Mouse (Mus musculus): ENCODE measurements around the gene Abhd16a. TPM values are rescaled to one million over a fixed set of nuclear protein-coding genes. Genes with fewer than 3 reads are reported as not detected.

Gene Abhd16a
- total RNA-seq (2014; rRNA removed) = 62.2 and 63.3 TPM in 2 replicates
- 78.4 and 83.0 TPM in 2 replicates for polyA plus RNA-seq (2012; rRNA removed)

GRCm38 (mm10) chr17:35088825-35089644 is at the start of gene Abhd16a:
Gene Abhd16a (plus strand): TSS chr17:35089263.
- TF ChIP-seq POLR2A (IDR thresholded peaks at IDR 0.05; ENCODE audit: extremely low read depth, insufficient read depth, low read length) (peak; percentile 75), CTCF (IDR thresholded peaks at IDR 0.05; ENCODE audit: low read depth, low read length) (peak; percentile 2; the same call in 1 of the 2 replicates)
- Histone ChIP-seq H3K4me1 (ENCODE audit: control insufficient read depth, insufficient read depth, low read length) (peaks cover 4% of the 10 kb centered on the region; the same call in 1 of the 2 replicates), H3K79me2 (ENCODE audit: control insufficient read depth, insufficient read depth, low read length) (peaks cover 7% of the 10 kb centered on the region)

GRCm38 (mm10) chr17:35043794-35044193 is 45.3 kb upstream of the Abhd16a start:
- no peak overlapping the region for H3K9ac ChIP-seq (ENCODE audit: low read depth, low read length)
- H3K36me3 ChIP-seq (ENCODE audit: control insufficient read depth, insufficient read depth, low read length) = no peaks in the 10 kb centered on the region
- TF ChIP-seq POLR2A (IDR thresholded peaks at IDR 0.05; ENCODE audit: extremely low read depth, insufficient read depth, low read length) (no peak), CTCF (IDR thresholded peaks at IDR 0.05; ENCODE audit: low read depth, low read length) (no peak)
- H3K79me2 ChIP-seq (ENCODE audit: control insufficient read depth, insufficient read depth, low read length) = no peaks in the 10 kb centered on the region
- H3K4me1 ChIP-seq (ENCODE audit: control insufficient read depth, insufficient read depth, low read length) = peaks cover 11% of the 10 kb centered on the region
- no peak overlapping the region for H3K4me3 ChIP-seq (ENCODE audit: insufficient read depth, low read depth, low read length)
- no peak for DNase-seq (ENCODE audit: extremely low read depth, low read depth, low spot score)
- no peak overlapping the region for H3K27ac ChIP-seq (replicated peaks; ENCODE audit: insufficient read depth, low read depth, low read length)
- 73% methylated on average over 4 of the region's 4 CpGs for WGBS
- H3K27me3 ChIP-seq (ENCODE audit: control insufficient read depth, insufficient read depth, low read length) = no peaks in the 10 kb centered on the region

More at GRCm38 (mm10) chr17:35088825-35089644, at the start of gene Abhd16a:
- H3K27me3 ChIP-seq (ENCODE audit: control insufficient read depth, insufficient read depth, low read length) = no peaks in the 10 kb centered on the region
- WGBS = 3% methylated on average over 67 of the region's 67 CpGs
- peak; percentile 71 for DNase-seq (ENCODE audit: extremely low read depth, low read depth, low spot score)
- H3K36me3 ChIP-seq (ENCODE audit: control insufficient read depth, insufficient read depth, low read length) = 0 out of 2 replicates have a peak, but pooled peaks cover 2% of the 10 kb centered on the region
- peak within 1 kb of the TSS; percentile 100 for H3K9ac ChIP-seq (ENCODE audit: low read depth, low read length)
- peak within 1 kb of the TSS; percentile 100 for H3K27ac ChIP-seq (replicated peaks; ENCODE audit: insufficient read depth, low read depth, low read length)
- H3K4me3 ChIP-seq (ENCODE audit: insufficient read depth, low read depth, low read length) = peak within 1 kb of the TSS; percentile 99

- Histone ChIP-seq H3K79me2 (ENCODE audit: control insufficient read depth, insufficient read depth, low read length) (no peaks in the 10 kb centered on the region), H3K27me3 (ENCODE audit: control insufficient read depth, insufficient read depth, low read length) (no peaks in the 10 kb centered on the region), H3K4me1 (ENCODE audit: control insufficient read depth, insufficient read depth, low read length) (peaks cover 16% of the 10 kb centered on the region), H3K4me3 (ENCODE audit: insufficient read depth, low read depth, low read length) (no peak overlapping the region), H3K27ac (replicated peaks; ENCODE audit: insufficient read depth, low read depth, low read length) (no peak overlapping the region), H3K36me3 (ENCODE audit: control insufficient read depth, insufficient read depth, low read length) (no peaks in the 10 kb centered on the region), H3K9ac (ENCODE audit: low read depth, low read length) (no peak overlapping the region)
- no peak for DNase-seq (ENCODE audit: extremely low read depth, low read depth, low spot score)
- 79% methylated on average over 7 of the region's 7 CpGs for WGBS
- no peak for TF ChIP-seq POLR2A (IDR thresholded peaks at IDR 0.05; ENCODE audit: extremely low read depth, insufficient read depth, low read length)
- TF ChIP-seq CTCF (IDR thresholded peaks at IDR 0.05; ENCODE audit: low read depth, low read length) = no peak
These were observed 43.9 kb upstream of the Abhd16a start for GRCm38 (mm10) chr17:35044904-35045806.

- H3K36me3 ChIP-seq (ENCODE audit: control insufficient read depth, insufficient read depth, low read length) = no peaks in the 10 kb centered on the region
- H3K79me2 ChIP-seq (ENCODE audit: control insufficient read depth, insufficient read depth, low read length) = no peaks in the 10 kb centered on the region
- no peaks in the 10 kb centered on the region for H3K27me3 ChIP-seq (ENCODE audit: control insufficient read depth, insufficient read depth, low read length)
- peak overlapping the region; percentile 59 for H3K4me3 ChIP-seq (ENCODE audit: insufficient read depth, low read depth, low read length)
- H3K27ac ChIP-seq (replicated peaks; ENCODE audit: insufficient read depth, low read depth, low read length) = peak overlapping the region; percentile 37
- peaks cover 16% of the 10 kb centered on the region for H3K4me1 ChIP-seq (ENCODE audit: control insufficient read depth, insufficient read depth, low read length)
- DNase-seq (ENCODE audit: extremely low read depth, low read depth, low spot score) = no peak
- H3K9ac ChIP-seq (ENCODE audit: low read depth, low read length) = peak overlapping the region; percentile 70
- TF ChIP-seq POLR2A (IDR thresholded peaks at IDR 0.05; ENCODE audit: extremely low read depth, insufficient read depth, low read length) (no peak), CTCF (IDR thresholded peaks at IDR 0.05; ENCODE audit: low read depth, low read length) (no peak)
- 5% methylated on average over 46 of the region's 48 CpGs for WGBS
These were observed 43.0 kb upstream of the Abhd16a start for GRCm38 (mm10) chr17:35045807-35046680.

All from liver, adult 2 months (tissue).